Mouse (Mus musculus) cortical plate, adult 2 months (tissue): ENCODE data around the gene Aldh1a3.

Experiments
- CTCF ChIP-seq: fragments of 200-500 bp; IDR thresholded peaks from 2 replicates; pipeline ENCODE4 v1.5.1; 2011; ENCODE audit warnings: mild to moderate bottlenecking, control low read depth, low read length; ENCODE audit not compliant: insufficient read depth; ENCODE audit errors: extremely low read depth
- POLR2A ChIP-seq: fragments of 200-500 bp; IDR thresholded peaks from 2 replicates; pipeline ENCODE4 v1.6.1; 2011; ENCODE audit warnings: mild to moderate bottlenecking, low read length, control low read depth; ENCODE audit not compliant: insufficient read depth; ENCODE audit errors: extremely low read depth

DNA sequence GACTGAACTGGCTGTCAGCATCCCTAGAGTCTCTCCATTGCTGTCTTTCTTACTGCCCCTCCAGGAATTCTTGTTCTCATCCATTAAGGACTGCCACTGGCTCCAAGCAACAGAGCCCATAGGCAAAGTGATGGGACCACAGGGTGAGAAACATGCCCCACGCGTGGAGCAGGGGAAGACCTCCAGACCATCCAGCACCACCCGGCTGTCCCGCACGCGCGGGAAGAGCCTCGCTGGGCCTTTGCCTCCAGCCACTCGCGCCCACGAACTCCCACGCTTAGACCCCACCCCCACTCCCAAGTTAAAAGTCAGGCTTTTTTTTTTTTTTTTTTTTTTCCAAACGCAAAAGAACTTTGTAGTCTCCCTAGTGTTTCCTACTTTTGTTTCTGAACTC lies 39.9 kb downstream of the Aldh1a3 start:
- TF ChIP-seq CTCF (no peak), POLR2A (no peak)
